Mouse (Mus musculus): ENCODE measurements around the gene Zfp518a. TPM values are rescaled to one million over a fixed set of nuclear protein-coding genes. Genes with fewer than 3 reads are reported as not detected.

Gene Zfp518a
- polyA plus RNA-seq (2014; fragmentation: Illumina TruSeq; extraction: RNeasy Lipid Tissue Mini Kit (QIAGEN cat#74804); ENCODE audit: insufficient read depth, low read depth, low replicate concordance), result 3.9 TPM

GRCm38 (mm10) chr19:40894519-40895392, at the start of gene Zfp518a:
Zfp518a (plus strand) TSS chr19:40894705.

Other genes starting within 250 kb of the Zfp518a start
- not detected for gene Cc2d2b, start 146.0 kb upstream of the Zfp518a start, polyA plus RNA-seq (2014; fragmentation: Illumina TruSeq; extraction: RNeasy Lipid Tissue Mini Kit (QIAGEN cat#74804); ENCODE audit: insufficient read depth, low read depth, low replicate concordance)
- 4.2 TPM for gene Ccnj, start 63.4 kb upstream of the Zfp518a start, polyA plus RNA-seq (2014; fragmentation: Illumina TruSeq; extraction: RNeasy Lipid Tissue Mini Kit (QIAGEN cat#74804); ENCODE audit: insufficient read depth, low read depth, low replicate concordance)
- 7.0 TPM for gene Blnk, start 99.8 kb downstream of the Zfp518a start, polyA plus RNA-seq (2014; fragmentation: Illumina TruSeq; extraction: RNeasy Lipid Tissue Mini Kit (QIAGEN cat#74804); ENCODE audit: insufficient read depth, low read depth, low replicate concordance)
- 0.27 TPM for gene Dntt, start 134.6 kb downstream of the Zfp518a start, polyA plus RNA-seq (2014; fragmentation: Illumina TruSeq; extraction: RNeasy Lipid Tissue Mini Kit (QIAGEN cat#74804); ENCODE audit: insufficient read depth, low read depth, low replicate concordance)
- not detected for gene Opalin, start 182.4 kb downstream of the Zfp518a start, polyA plus RNA-seq (2014; fragmentation: Illumina TruSeq; extraction: RNeasy Lipid Tissue Mini Kit (QIAGEN cat#74804); ENCODE audit: insufficient read depth, low read depth, low replicate concordance)